Mouse (Mus musculus): Measurements from ENCODE around the gene Cbx5.

DNA sequence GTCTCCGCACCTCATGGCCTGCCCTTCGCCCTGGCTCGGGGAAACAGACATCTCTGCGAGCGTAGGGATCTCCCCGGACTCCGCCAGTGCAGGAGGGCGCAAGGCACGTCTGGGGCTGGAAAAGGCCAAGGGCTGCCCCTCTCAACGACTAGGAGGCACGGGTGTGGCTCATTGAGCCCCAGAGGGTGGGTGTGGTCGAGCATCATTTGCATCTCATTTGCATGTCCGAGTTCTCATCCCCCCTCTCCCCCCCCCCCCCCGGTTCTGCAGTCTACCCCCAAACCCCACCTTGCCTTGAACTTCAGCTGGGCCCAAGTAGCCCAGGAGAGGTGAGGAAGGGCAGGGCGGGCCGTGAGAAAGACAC is 69.3 kb downstream of the Cbx5 start:
- TF ChIP-seq CTCF (IDR thresholded peaks at IDR 0.05; ENCODE audit: borderline replicate concordance, insufficient read depth, low read depth, low read length) (no peak), POLR2A (IDR thresholded peaks at IDR 0.05; ENCODE audit: borderline replicate concordance, insufficient read depth, low read length) (no peak)
